Mouse (Mus musculus) bone marrow, adult 2 months (tissue): ENCODE data around the gene Zc3h6.

Experiments used
- CTCF ChIP-seq: fragments of 200-500 bp; IDR thresholded peaks from 2 replicates; pipeline ENCODE4 v1.5.1; 2011; ENCODE audit warnings: low read length, control low read depth; ENCODE audit not compliant: control insufficient read depth, insufficient read depth
- POLR2A ChIP-seq: fragments of 200-500 bp; IDR thresholded peaks from 2 replicates; pipeline ENCODE4 v1.6.1; 2011; ENCODE audit warnings: low read depth, mild to moderate bottlenecking, control low read depth, low read length, borderline replicate concordance; ENCODE audit not compliant: control insufficient read depth

GRCm38 (mm10) chr2:129057256-129057655 lies 90.1 kb downstream of the Zc3h6 start:
- TF ChIP-seq CTCF, result no peak
- no peak for TF ChIP-seq POLR2A
